Mouse (Mus musculus): ENCODE measurements at regions not wholly inside any gene's neighbourhood (a gene's known extent, or its start where the extent isn't known, plus 50 kb on each side); places are given as distances from the start of the nearest gene placed in this dataset.
A peak's percentile ranks its signal among the peaks of the same experiment; 100 is the strongest.

GRCm38 (mm10) chr6:98113708-98114107 lies 228.8 kb downstream of the Gm765 start:
- ATAC-seq (replicated peaks; ENCODE audit: insufficient number of reproducible peaks, low FRiP score, low TSS enrichment, low read depth) (no peak), DNase-seq (ENCODE audit: low spot score) (peak; percentile 64)
- Histone ChIP-seq H3K27ac (replicated peaks; ENCODE audit: low read depth, low read length) (peak overlapping the region; percentile 60; the same call in 1 of the 2 replicates), H3K36me3 (replicated peaks; ENCODE audit: control insufficient read depth, insufficient read depth, low read depth, low read length) (no peaks in the 10 kb centered on the region), H3K9ac (replicated peaks; ENCODE audit: low read length) (no peak overlapping the region), H3K9me3 (replicated peaks; ENCODE audit: control insufficient read depth, low read length) (no peaks in the 10 kb centered on the region), H3K4me3 (ENCODE audit: low read depth, low read length) (no peak overlapping the region), H3K4me1 (ENCODE audit: control insufficient read depth, insufficient read depth, low read length) (peaks cover 2% of the 10 kb centered on the region; the same call in 1 of the 2 replicates), H3K27me3 (ENCODE audit: control insufficient read depth, insufficient read depth, low read length) (no peaks in the 10 kb centered on the region), H3K4me2 (ENCODE audit: low read depth, low read length) (no peak overlapping the region)
- 11% methylated on average over 7 of the region's 7 CpGs for WGBS

- H3K27me3 ChIP-seq (ENCODE audit: control insufficient read depth, insufficient read depth, low read length): no peaks in the 10 kb centered on the region
- H3K9ac ChIP-seq (replicated peaks; ENCODE audit: low read length): no peak overlapping the region
- no peak overlapping the region for H3K4me3 ChIP-seq (ENCODE audit: low read depth, low read length)
- H3K4me2 ChIP-seq (ENCODE audit: low read depth, low read length): no peak overlapping the region
- no peaks in the 10 kb centered on the region for H3K9me3 ChIP-seq (replicated peaks; ENCODE audit: control insufficient read depth, low read length)
- no peak for DNase-seq (ENCODE audit: low spot score)
- no peak; the same call in 1 of the 2 replicates for ATAC-seq (replicated peaks; ENCODE audit: insufficient number of reproducible peaks, low FRiP score, low TSS enrichment, low read depth)
- no peaks in the 10 kb centered on the region for H3K36me3 ChIP-seq (replicated peaks; ENCODE audit: control insufficient read depth, insufficient read depth, low read depth, low read length)
- peaks cover 2% of the 10 kb centered on the region; the same call in 1 of the 2 replicates for H3K4me1 ChIP-seq (ENCODE audit: control insufficient read depth, insufficient read depth, low read length)
- no peak overlapping the region for H3K27ac ChIP-seq (replicated peaks; ENCODE audit: low read depth, low read length)
- 64% methylated on average over 7 of the region's 7 CpGs for WGBS
Observed at GRCm38 (mm10) chr6:98112495-98113115, 229.9 kb downstream of the Gm765 start.

GRCm38 (mm10) chr6:98107123-98107522 lies 235.4 kb downstream of the Gm765 start:
- Histone ChIP-seq H3K9ac (replicated peaks; ENCODE audit: low read length) (no peak overlapping the region), H3K27me3 (ENCODE audit: control insufficient read depth, insufficient read depth, low read length) (no peaks in the 10 kb centered on the region), H3K4me2 (ENCODE audit: low read depth, low read length) (no peak overlapping the region), H3K36me3 (replicated peaks; ENCODE audit: control insufficient read depth, insufficient read depth, low read depth, low read length) (no peaks in the 10 kb centered on the region), H3K4me3 (ENCODE audit: low read depth, low read length) (no peak overlapping the region), H3K9me3 (replicated peaks; ENCODE audit: control insufficient read depth, low read length) (no peaks in the 10 kb centered on the region), H3K4me1 (ENCODE audit: control insufficient read depth, insufficient read depth, low read length) (no peaks in the 10 kb centered on the region), H3K27ac (replicated peaks; ENCODE audit: low read depth, low read length) (no peak overlapping the region)
- ATAC-seq (replicated peaks; ENCODE audit: insufficient number of reproducible peaks, low FRiP score, low TSS enrichment, low read depth) (no peak), DNase-seq (ENCODE audit: low spot score) (no peak)
- WGBS: 48% methylated on average over 5 of the region's 5 CpGs

- Histone ChIP-seq H3K9me3 (replicated peaks; ENCODE audit: control insufficient read depth, low read length) (no peaks in the 10 kb centered on the region), H3K9ac (replicated peaks; ENCODE audit: low read length) (no peak overlapping the region), H3K4me2 (ENCODE audit: low read depth, low read length) (no peak overlapping the region; the same call in 1 of the 2 replicates), H3K4me1 (ENCODE audit: control insufficient read depth, insufficient read depth, low read length) (no peaks in the 10 kb centered on the region), H3K27ac (replicated peaks; ENCODE audit: low read depth, low read length) (no peak overlapping the region), H3K4me3 (ENCODE audit: low read depth, low read length) (no peak overlapping the region), H3K36me3 (replicated peaks; ENCODE audit: control insufficient read depth, insufficient read depth, low read depth, low read length) (no peaks in the 10 kb centered on the region), H3K27me3 (ENCODE audit: control insufficient read depth, insufficient read depth, low read length) (no peaks in the 10 kb centered on the region)
- peak; percentile 86 for DNase-seq (ENCODE audit: low spot score)
- 49% methylated on average over 18 of the region's 18 CpGs for WGBS
- no peak for ATAC-seq (replicated peaks; ENCODE audit: insufficient number of reproducible peaks, low FRiP score, low TSS enrichment, low read depth)
Observed at GRCm38 (mm10) chr6:98105280-98106090, 237.1 kb downstream of the Gm765 start.

GRCm38 (mm10) chr6:98104432-98104831 lies 238.1 kb downstream of the Gm765 start:
- no peak overlapping the region for H3K4me2 ChIP-seq (ENCODE audit: low read depth, low read length)
- H3K9me3 ChIP-seq (replicated peaks; ENCODE audit: control insufficient read depth, low read length): no peaks in the 10 kb centered on the region
- 49% methylated on average over 3 of the region's 3 CpGs for WGBS
- no peaks in the 10 kb centered on the region for H3K27me3 ChIP-seq (ENCODE audit: control insufficient read depth, insufficient read depth, low read length)
- ATAC-seq (replicated peaks; ENCODE audit: insufficient number of reproducible peaks, low FRiP score, low TSS enrichment, low read depth): no peak
- H3K9ac ChIP-seq (replicated peaks; ENCODE audit: low read length): no peak overlapping the region
- H3K4me1 ChIP-seq (ENCODE audit: control insufficient read depth, insufficient read depth, low read length): no peaks in the 10 kb centered on the region
- no peak for DNase-seq (ENCODE audit: low spot score)
- no peak overlapping the region for H3K4me3 ChIP-seq (ENCODE audit: low read depth, low read length)
- no peak overlapping the region for H3K27ac ChIP-seq (replicated peaks; ENCODE audit: low read depth, low read length)
- H3K36me3 ChIP-seq (replicated peaks; ENCODE audit: control insufficient read depth, insufficient read depth, low read depth, low read length): no peaks in the 10 kb centered on the region

GRCm38 (mm10) chr6:98101023-98101422 lies 241.5 kb downstream of the Gm765 start:
- DNase-seq (ENCODE audit: low spot score) (no peak), ATAC-seq (replicated peaks; ENCODE audit: insufficient number of reproducible peaks, low FRiP score, low TSS enrichment, low read depth) (no peak)
- WGBS: 67% methylated on average over 4 of the region's 4 CpGs
- Histone ChIP-seq H3K9ac (replicated peaks; ENCODE audit: low read length) (no peak overlapping the region), H3K4me3 (ENCODE audit: low read depth, low read length) (no peak overlapping the region), H3K9me3 (replicated peaks; ENCODE audit: control insufficient read depth, low read length) (no peaks in the 10 kb centered on the region), H3K4me1 (ENCODE audit: control insufficient read depth, insufficient read depth, low read length) (no peaks in the 10 kb centered on the region), H3K27ac (replicated peaks; ENCODE audit: low read depth, low read length) (no peak overlapping the region), H3K4me2 (ENCODE audit: low read depth, low read length) (no peak overlapping the region), H3K27me3 (ENCODE audit: control insufficient read depth, insufficient read depth, low read length) (no peaks in the 10 kb centered on the region), H3K36me3 (replicated peaks; ENCODE audit: control insufficient read depth, insufficient read depth, low read depth, low read length) (no peaks in the 10 kb centered on the region)

GRCm38 (mm10) chr6:98099126-98099525 lies 243.4 kb downstream of the Gm765 start:
- no peaks in the 10 kb centered on the region for H3K36me3 ChIP-seq (replicated peaks; ENCODE audit: control insufficient read depth, insufficient read depth, low read depth, low read length)
- WGBS: 90% methylated on average over 9 of the region's 9 CpGs
- no peak overlapping the region for H3K9ac ChIP-seq (replicated peaks; ENCODE audit: low read length)
- ATAC-seq (replicated peaks; ENCODE audit: insufficient number of reproducible peaks, low FRiP score, low TSS enrichment, low read depth): no peak
- H3K4me1 ChIP-seq (ENCODE audit: control insufficient read depth, insufficient read depth, low read length): no peaks in the 10 kb centered on the region
- no peak overlapping the region for H3K27ac ChIP-seq (replicated peaks; ENCODE audit: low read depth, low read length)
- no peak overlapping the region for H3K4me3 ChIP-seq (ENCODE audit: low read depth, low read length)
- H3K9me3 ChIP-seq (replicated peaks; ENCODE audit: control insufficient read depth, low read length): no peaks in the 10 kb centered on the region
- no peak overlapping the region for H3K4me2 ChIP-seq (ENCODE audit: low read depth, low read length)
- DNase-seq (ENCODE audit: low spot score): no peak
- H3K27me3 ChIP-seq (ENCODE audit: control insufficient read depth, insufficient read depth, low read length): no peaks in the 10 kb centered on the region

- Histone ChIP-seq H3K36me3 (replicated peaks; ENCODE audit: control insufficient read depth, insufficient read depth, low read depth, low read length) (no peaks in the 10 kb centered on the region), H3K9ac (replicated peaks; ENCODE audit: low read length) (no peak overlapping the region), H3K4me1 (ENCODE audit: control insufficient read depth, insufficient read depth, low read length) (no peaks in the 10 kb centered on the region), H3K27ac (replicated peaks; ENCODE audit: low read depth, low read length) (no peak overlapping the region), H3K9me3 (replicated peaks; ENCODE audit: control insufficient read depth, low read length) (no peaks in the 10 kb centered on the region), H3K4me2 (ENCODE audit: low read depth, low read length) (no peak overlapping the region), H3K4me3 (ENCODE audit: low read depth, low read length) (no peak overlapping the region), H3K27me3 (ENCODE audit: control insufficient read depth, insufficient read depth, low read length) (no peaks in the 10 kb centered on the region)
- no peak for ATAC-seq (replicated peaks; ENCODE audit: insufficient number of reproducible peaks, low FRiP score, low TSS enrichment, low read depth)
- 79% methylated on average over 4 of the region's 4 CpGs for WGBS
- DNase-seq (ENCODE audit: low spot score): no peak
Observed at GRCm38 (mm10) chr6:98095243-98095642, 247.3 kb downstream of the Gm765 start.

Data from embryonic facial prominence, embryonic 11.5 days (tissue).